Mouse (Mus musculus) ES-E14 (cell line): ENCODE data around the gene Prickle3.

Experiments used
- CHD2 ChIP-seq: IDR thresholded peaks from 2 replicates; pipeline ENCODE4 v1.6.1; 2014; ENCODE audit warnings: mild to moderate bottlenecking, low read depth, low read length, inconsistent platforms
- HCFC1 ChIP-seq: IDR thresholded peaks from 2 replicates; pipeline ENCODE4 v1.6.1; 2012; ENCODE audit warnings: low read length, inconsistent platforms, borderline replicate concordance; ENCODE audit not compliant: insufficient read depth
- MAFK ChIP-seq: IDR thresholded peaks from 2 replicates; pipeline ENCODE4 v1.6.1; 2014; ENCODE audit warnings: mild to moderate bottlenecking, low read depth, low read length, inconsistent platforms; ENCODE audit not compliant: insufficient read depth
- ZNF384 ChIP-seq: IDR thresholded peaks from 2 replicates; pipeline ENCODE4 v1.6.1; 2012; ENCODE audit warnings: low read depth, low read length, inconsistent platforms

DNA sequence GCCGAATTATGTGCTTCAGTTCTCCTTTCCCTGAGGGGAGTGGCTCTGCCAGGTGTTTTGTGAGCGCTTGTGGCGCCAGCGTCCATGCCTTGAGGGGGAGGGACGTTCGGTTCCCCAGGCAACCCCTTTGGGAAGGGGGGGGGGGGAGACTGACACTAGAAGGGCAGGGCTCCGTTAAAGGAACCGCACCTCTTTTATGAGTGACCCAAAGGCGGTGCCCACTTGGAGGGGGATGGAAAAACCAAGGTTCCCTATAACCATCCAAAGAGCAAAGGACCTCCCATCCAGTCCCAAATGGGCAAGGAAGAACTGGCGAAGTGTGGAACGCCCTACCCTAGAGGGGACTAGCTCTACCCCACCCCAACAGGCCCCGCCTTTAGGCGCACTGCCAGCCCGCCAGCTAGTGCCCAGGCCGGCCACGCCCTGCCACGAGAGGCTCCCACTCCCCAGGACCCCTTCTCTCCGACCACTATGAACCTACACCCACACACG, 13.4 kb downstream of the Prickle3 start:
- TF ChIP-seq HCFC1 (no peak), MAFK (no peak), CHD2 (no peak), ZNF384 (no peak)
